Mouse (Mus musculus) liver, embryonic 16.5 days (tissue): Measurements from ENCODE around the gene Acox1. TPM values are rescaled to one million over a fixed set of nuclear protein-coding genes. Genes with fewer than 3 reads are reported as not detected.

ENCODE experiments used
- ATAC-seq: fragments of 200-750 bp; cut with Nextera tagmentation; 2 replicates; pipeline ENCODE4 v1.8.0; 2017; ENCODE audit warnings: low read depth, mild to moderate bottlenecking, moderate number of reproducible peaks, moderate library complexity
- H3K27ac ChIP-seq: fragments of 300-500 bp; sonication (generic); 2 replicates; pipeline ENCODE4 v1.5.1; 2014; ENCODE audit warnings: mild to moderate bottlenecking, low read length
- H3K27me3 ChIP-seq: fragments of 300-500 bp; sonication (generic); 2 replicates; pipeline ENCODE4 v1.6.1; 2014; ENCODE audit warnings: low read depth, low read length, mixed read lengths; ENCODE audit not compliant: control insufficient read depth, insufficient read depth
- H3K36me3 ChIP-seq: fragments of 300-500 bp; sonication (generic); 2 replicates; pipeline ENCODE4 v1.6.1; 2014; ENCODE audit warnings: mild to moderate bottlenecking; ENCODE audit not compliant: control insufficient read depth, insufficient read depth
- H3K4me1 ChIP-seq: fragments of 300-500 bp; sonication (generic); 2 replicates; pipeline ENCODE4 v1.6.1; 2014; ENCODE audit warnings: low read depth, low read length, mixed read lengths; ENCODE audit not compliant: control insufficient read depth
- H3K4me2 ChIP-seq: fragments of 300-500 bp; sonication (generic); 2 replicates; pipeline ENCODE4 v1.6.1; 2014; ENCODE audit warnings: low read depth, low read length, mixed read lengths
- H3K4me3 ChIP-seq: fragments of 300-500 bp; sonication (generic); 2 replicates; pipeline ENCODE4 v1.5.1; 2014; ENCODE audit warnings: low read depth, mild to moderate bottlenecking, low read length
- H3K9ac ChIP-seq: fragments of 300-500 bp; sonication (generic); 2 replicates; pipeline ENCODE4 v1.6.1; 2014; ENCODE audit warnings: low read depth, low read length
- H3K9me3 ChIP-seq: fragments of 300-500 bp; sonication (generic); replicated peaks from 2 replicates; pipeline ENCODE4 v1.6.1; 2016; ENCODE audit warnings: low read length; ENCODE audit not compliant: control insufficient read depth
- WGBS: fragments of 180-500 bp; shearing (Covaris S2); extraction: QIAGEN DNeasy Blood & Tissue Kit; methylation state at CpG from one replicate; pipeline ENCODE4 v1.1.7; 2014; ENCODE audit not compliant: insufficient replicate concordance; 5-methylcytosine and 5-hydroxymethylcytosine counted together
- polyA plus RNA-seq: library from polyadenylated mRNA; unstranded; fragments of >200 nt; fragmentation: Nextera tagmentation; extraction: Ambion mirVana; gene quantifications from 2 replicates; pipeline ENCODE4 v1.2.1, GENCODE M21; 2015

The Acox1 gene
- polyA plus RNA-seq, 1 experiment from 2014 or later = 73.7 TPM

DNA sequence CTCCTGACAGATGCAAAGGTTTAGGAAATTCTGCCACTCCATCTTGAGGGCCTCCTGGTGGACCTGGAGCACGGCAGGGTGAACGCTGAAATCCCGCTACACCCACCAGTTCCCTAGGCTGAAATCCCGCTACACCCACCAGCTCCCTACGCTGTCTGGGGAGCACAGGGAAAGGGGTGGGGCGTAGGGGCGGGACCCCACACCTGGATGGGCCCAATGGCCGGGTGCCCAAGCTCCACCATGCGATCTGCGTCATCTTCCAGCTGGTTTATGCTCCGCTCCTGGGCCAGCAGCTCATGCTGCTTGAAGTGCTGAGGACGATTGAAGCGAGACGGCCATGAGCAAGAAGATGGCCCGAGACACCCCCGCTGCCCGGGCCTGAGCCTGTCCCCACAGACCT lies 33.6 kb upstream of the Acox1 start:
- Histone ChIP-seq H3K9me3 (no peaks in the 10 kb centered on the region), H3K9ac (no peak overlapping the region), H3K27me3 (peaks cover 6% of the 10 kb centered on the region; the same call in 1 of the 2 replicates), H3K27ac (no peak overlapping the region), H3K4me3 (no peak overlapping the region), H3K4me2 (no peak overlapping the region), H3K36me3 (no peaks in the 10 kb centered on the region), H3K4me1 (no peaks in the 10 kb centered on the region)
- ATAC-seq = no peak
- 57% methylated on average over 17 of the region's 17 CpGs for WGBS

DNA sequence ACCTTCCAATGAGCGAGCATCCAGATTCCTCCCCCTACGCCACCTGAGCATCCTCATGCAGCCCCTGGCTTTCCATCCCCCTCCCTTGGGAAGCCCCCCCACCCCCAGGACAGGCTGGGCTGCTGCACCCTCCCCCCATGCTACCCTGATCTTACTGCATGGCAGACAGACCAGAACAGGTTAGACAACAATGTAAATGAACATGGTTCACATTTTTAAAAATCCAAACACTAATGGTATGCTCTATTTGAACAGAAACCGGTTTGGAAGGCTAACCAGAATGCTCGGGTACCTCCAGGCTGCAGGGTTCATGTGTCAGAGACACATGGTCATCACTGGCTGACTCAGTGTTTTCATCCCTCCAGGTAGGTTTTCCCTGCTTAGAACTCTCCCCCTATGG lies 29.9 kb upstream of the Acox1 start:
- H3K27me3 ChIP-seq = peaks cover 7% of the 10 kb centered on the region
- no peak overlapping the region for H3K4me2 ChIP-seq
- no peaks in the 10 kb centered on the region for H3K9me3 ChIP-seq
- H3K9ac ChIP-seq = no peak overlapping the region
- no peaks in the 10 kb centered on the region for H3K4me1 ChIP-seq
- no peak overlapping the region for H3K27ac ChIP-seq
- H3K36me3 ChIP-seq = no peaks in the 10 kb centered on the region
- no peak for ATAC-seq
- no peak overlapping the region for H3K4me3 ChIP-seq
- 62% methylated on average over 4 of the region's 4 CpGs for WGBS

DNA sequence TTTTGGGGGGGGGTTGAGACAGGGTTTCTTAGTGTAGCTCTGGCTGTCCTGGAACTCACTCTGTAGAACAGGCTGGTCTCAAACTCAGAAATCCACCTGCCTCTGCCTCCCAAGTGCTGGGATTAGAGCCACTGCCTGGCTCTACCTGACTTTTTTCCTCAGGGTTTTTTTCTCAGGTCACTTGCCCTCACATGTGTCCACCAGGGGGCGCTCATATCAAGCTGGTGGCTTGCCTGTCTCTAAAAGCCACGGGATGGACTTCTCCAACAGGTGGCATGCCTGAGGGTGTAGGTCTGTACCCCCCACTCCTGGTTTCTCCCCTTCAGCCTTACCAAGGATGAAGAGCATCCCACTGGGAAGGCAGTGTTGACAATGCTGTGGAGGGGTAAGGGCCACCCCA lies 27.6 kb upstream of the Acox1 start:
- Histone ChIP-seq H3K4me3 (no peak overlapping the region), H3K27me3 (peaks cover 30% of the 10 kb centered on the region), H3K9ac (no peak overlapping the region), H3K36me3 (no peaks in the 10 kb centered on the region), H3K27ac (no peak overlapping the region), H3K4me2 (no peak overlapping the region), H3K4me1 (no peaks in the 10 kb centered on the region; the same call in 1 of the 2 replicates), H3K9me3 (no peaks in the 10 kb centered on the region)
- ATAC-seq = no peak
- 0% methylated on average over 2 of the region's 2 CpGs for WGBS

- peak overlapping the region; percentile 29 for H3K4me3 ChIP-seq
- H3K4me2 ChIP-seq = peak overlapping the region; percentile 6; the same call in 1 of the 2 replicates
- H3K9ac ChIP-seq = no peak overlapping the region
- peaks cover 19% of the 10 kb centered on the region for H3K4me1 ChIP-seq
- WGBS = 17% methylated on average over 23 of the region's 23 CpGs
- no peaks in the 10 kb centered on the region for H3K36me3 ChIP-seq
- H3K27ac ChIP-seq = no peak overlapping the region
- ATAC-seq = no peak
- no peaks in the 10 kb centered on the region for H3K9me3 ChIP-seq
- H3K27me3 ChIP-seq = peaks cover 42% of the 10 kb centered on the region
These were observed 23.9 kb upstream of the Acox1 start for GRCm38 (mm10) chr11:116222740-116223059.

DNA sequence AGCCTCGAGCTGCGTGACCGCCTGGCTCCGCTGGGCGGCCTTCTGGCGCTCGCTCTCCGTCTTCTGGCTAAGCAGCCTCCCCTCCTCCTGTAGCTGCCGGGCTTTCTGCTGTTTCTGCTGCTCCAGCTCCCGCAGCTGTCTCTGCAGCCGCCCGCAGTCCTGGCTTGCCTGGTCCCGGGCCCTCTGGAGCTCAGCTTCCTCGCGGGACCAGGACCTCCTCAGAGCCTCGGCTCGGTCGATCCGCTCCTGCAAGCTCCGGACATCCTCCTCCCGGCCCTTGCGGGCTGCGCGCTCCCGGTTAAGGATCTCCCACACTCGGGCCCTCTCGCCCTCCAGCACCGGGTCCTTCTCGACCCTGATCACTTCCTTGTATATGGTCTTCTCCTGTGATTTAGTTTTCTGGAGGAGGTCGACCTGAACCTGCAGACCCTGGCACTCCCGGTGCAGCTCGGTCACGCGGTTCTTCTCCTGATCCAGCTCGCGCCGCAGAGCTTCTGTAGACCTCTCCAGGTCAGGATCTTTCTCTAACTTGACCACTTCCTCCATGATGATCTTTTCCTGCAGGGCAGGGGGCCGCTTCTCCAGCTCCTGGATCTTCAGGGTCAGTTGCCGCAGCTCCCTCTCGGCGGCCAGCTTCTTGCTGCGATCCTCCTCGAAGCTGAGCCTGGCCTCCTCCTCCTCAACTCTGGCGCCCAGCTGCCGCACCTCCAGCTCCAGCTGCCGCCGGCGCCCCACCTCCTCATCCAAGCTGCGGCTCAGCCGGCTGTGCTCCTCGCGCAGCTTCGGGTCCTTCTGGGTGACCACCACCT lies 23.3 kb upstream of the Acox1 start:
- H3K27ac ChIP-seq = no peak overlapping the region
- WGBS = 9% methylated on average over 53 of the region's 53 CpGs
- no peak for ATAC-seq

DNA sequence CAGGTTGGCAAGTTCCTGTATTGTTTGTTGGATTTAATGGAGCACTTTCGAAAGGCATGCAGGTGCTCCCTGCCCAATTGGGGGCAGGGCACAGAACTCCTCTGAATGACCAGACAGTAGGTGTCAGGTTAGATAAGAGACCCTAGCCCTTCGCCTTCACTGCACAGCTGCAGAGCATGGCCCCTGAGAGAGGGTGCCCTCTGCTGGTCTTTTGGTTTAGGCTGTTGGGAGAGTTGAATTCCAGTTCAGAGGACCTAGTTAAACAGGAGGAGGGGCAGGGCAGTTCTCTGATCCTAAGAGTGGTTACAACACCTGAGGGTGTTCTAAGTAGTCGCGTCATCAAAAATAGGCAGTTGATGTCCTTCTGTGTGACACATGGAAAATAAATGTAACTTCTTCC lies 21.0 kb upstream of the Acox1 start:
- no peak for ATAC-seq
- Histone ChIP-seq H3K27ac (no peak overlapping the region), H3K27me3 (peaks cover 42% of the 10 kb centered on the region), H3K9ac (no peak overlapping the region), H3K4me2 (no peak overlapping the region), H3K36me3 (no peaks in the 10 kb centered on the region), H3K4me1 (peaks cover 19% of the 10 kb centered on the region), H3K4me3 (no peak overlapping the region), H3K9me3 (no peaks in the 10 kb centered on the region)
- WGBS = 9% methylated on average over 4 of the region's 4 CpGs

More for the DNA sequence above, 23.3 kb upstream of the Acox1 start:
- Histone ChIP-seq H3K36me3 (no peaks in the 10 kb centered on the region), H3K9ac (no peak overlapping the region), H3K4me2 (peak overlapping the region; percentile 6; the same call in 1 of the 2 replicates), H3K4me3 (peak overlapping the region; percentile 29), H3K27me3 (peaks cover 42% of the 10 kb centered on the region), H3K4me1 (peaks cover 19% of the 10 kb centered on the region), H3K9me3 (no peaks in the 10 kb centered on the region)

GRCm38 (mm10) chr11:116218737-116219400 lies 20.0 kb upstream of the Acox1 start:
- Histone ChIP-seq H3K36me3 (no peaks in the 10 kb centered on the region), H3K4me2 (no peak overlapping the region), H3K4me1 (peaks cover 19% of the 10 kb centered on the region), H3K27ac (peak overlapping the region; percentile 83), H3K9ac (no peak overlapping the region), H3K27me3 (peaks cover 37% of the 10 kb centered on the region), H3K4me3 (no peak overlapping the region), H3K9me3 (no peaks in the 10 kb centered on the region)
- peak; percentile 64 for ATAC-seq
- WGBS = 39% methylated on average over 7 of the region's 7 CpGs

GRCm38 (mm10) chr11:116218263-116218662 lies 19.4 kb upstream of the Acox1 start:
- 57% methylated on average over 2 of the region's 2 CpGs for WGBS
- Histone ChIP-seq H3K27me3 (peaks cover 31% of the 10 kb centered on the region), H3K36me3 (no peaks in the 10 kb centered on the region), H3K4me3 (no peak overlapping the region), H3K27ac (peak overlapping the region; percentile 83), H3K9ac (no peak overlapping the region), H3K9me3 (no peaks in the 10 kb centered on the region), H3K4me2 (no peak overlapping the region), H3K4me1 (peaks cover 19% of the 10 kb centered on the region)
- ATAC-seq = peak; percentile 60

DNA sequence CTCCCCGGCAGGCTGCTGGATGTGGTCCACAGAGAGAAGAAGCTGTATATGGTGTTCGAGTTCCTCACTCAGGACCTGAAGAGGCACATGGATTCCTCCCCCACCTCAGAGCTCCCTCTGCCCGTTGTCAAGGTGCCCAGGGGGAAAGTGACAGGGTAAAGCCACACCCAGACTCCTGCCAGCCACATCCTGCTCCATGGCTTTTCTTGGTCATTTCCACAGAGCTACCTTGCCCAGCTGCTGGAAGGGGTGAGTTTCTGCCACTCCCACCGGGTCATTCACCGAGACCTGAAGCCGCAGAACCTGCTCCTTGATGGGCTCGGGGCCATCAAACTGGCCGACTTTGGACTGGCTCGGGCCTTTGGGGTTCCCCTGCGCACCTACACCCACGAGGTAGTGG lies 17.7 kb upstream of the Acox1 start:
- no peaks in the 10 kb centered on the region for H3K36me3 ChIP-seq
- H3K9ac ChIP-seq = no peak overlapping the region
- ATAC-seq = no peak
- H3K4me3 ChIP-seq = no peak overlapping the region
- H3K4me1 ChIP-seq = peaks cover 19% of the 10 kb centered on the region
- WGBS = 69% methylated on average over 11 of the region's 11 CpGs
- peaks cover 14% of the 10 kb centered on the region for H3K27me3 ChIP-seq
- H3K27ac ChIP-seq = no peak overlapping the region
- no peak overlapping the region for H3K4me2 ChIP-seq
- no peaks in the 10 kb centered on the region for H3K9me3 ChIP-seq
